Mouse (Mus musculus) kidney, embryonic 15.5 days (tissue): ENCODE results near the gene Il18. TPM values are rescaled to one million over a fixed set of nuclear protein-coding genes. Genes with fewer than 3 reads are reported as not detected.

Source experiments
- ATAC-seq: fragments of 200-750 bp; cut with Nextera tagmentation; replicated peaks from 2 replicates; pipeline ENCODE4 v1.8.0; 2017; ENCODE audit warnings: moderate TSS enrichment; ENCODE audit not compliant: low FRiP score
- H3K27ac ChIP-seq: fragments of 300-500 bp; sonication (generic); 2 replicates; pipeline ENCODE4 v1.5.1; 2015; ENCODE audit warnings: mild to moderate bottlenecking, inconsistent platforms
- H3K27me3 ChIP-seq: fragments of 300-500 bp; sonication (generic); 2 replicates; pipeline ENCODE4 v1.6.1; 2015; ENCODE audit warnings: inconsistent platforms
- H3K36me3 ChIP-seq: fragments of 300-500 bp; sonication (generic); 2 replicates; pipeline ENCODE4 v1.6.1; 2015; ENCODE audit warnings: inconsistent platforms
- H3K4me1 ChIP-seq: fragments of 300-500 bp; sonication (generic); 2 replicates; pipeline ENCODE4 v1.6.1; 2015; ENCODE audit warnings: inconsistent platforms
- H3K4me2 ChIP-seq: fragments of 300-500 bp; sonication (generic); 2 replicates; pipeline ENCODE4 v1.6.1; 2015; ENCODE audit warnings: moderate library complexity, mild to moderate bottlenecking, inconsistent platforms
- H3K4me3 ChIP-seq: fragments of 300-500 bp; sonication (generic); replicated peaks from 2 replicates; pipeline ENCODE4 v1.5.1; 2015; ENCODE audit warnings: mild to moderate bottlenecking, inconsistent platforms
- H3K9ac ChIP-seq: fragments of 300-500 bp; sonication (generic); 2 replicates; pipeline ENCODE4 v1.6.1; 2015; ENCODE audit warnings: mild to moderate bottlenecking, inconsistent platforms
- H3K9me3 ChIP-seq: fragments of 300-500 bp; sonication (generic); replicated peaks from 2 replicates; pipeline ENCODE4 v1.6.1; 2016; ENCODE audit warnings: inconsistent platforms
- WGBS: fragments of 180-500 bp; shearing (Covaris S2); methylation state at CpG from one replicate; pipeline ENCODE4 v1.1.7; 2015; ENCODE audit warnings: mixed read lengths; 5-methylcytosine and 5-hydroxymethylcytosine counted together
- polyA plus RNA-seq: library from polyadenylated mRNA; unstranded; fragments of >200 nt; fragmentation: Nextera tagmentation; extraction: Ambion mirVana; gene quantifications from 2 replicates; pipeline ENCODE4 v1.2.1, GENCODE M21; 2015

Il18 gene
- polyA plus RNA-seq, 1 experiment from 2014 or later, result 3.0 TPM

DNA sequence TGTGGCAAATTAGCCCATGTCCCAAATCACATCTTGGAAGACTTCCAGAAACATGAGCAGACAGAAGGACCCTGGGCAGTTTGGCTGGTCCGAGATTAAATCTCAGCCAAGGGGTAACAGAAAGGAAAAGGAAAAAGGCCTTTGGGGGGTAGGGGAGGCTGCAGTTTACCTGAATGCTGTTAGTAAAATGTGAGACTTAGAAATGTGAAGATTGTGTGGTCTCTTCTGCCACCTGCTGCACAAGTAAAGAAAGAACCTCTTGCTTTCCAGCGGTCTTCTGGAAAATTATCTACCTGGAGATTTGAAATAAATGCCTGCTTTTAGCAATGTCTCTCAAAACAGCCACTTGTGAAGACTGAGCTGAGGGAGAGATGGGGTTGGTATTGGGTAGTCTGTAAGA lies 23.7 kb upstream of the Il18 start:
- ATAC-seq, result no peak

DNA sequence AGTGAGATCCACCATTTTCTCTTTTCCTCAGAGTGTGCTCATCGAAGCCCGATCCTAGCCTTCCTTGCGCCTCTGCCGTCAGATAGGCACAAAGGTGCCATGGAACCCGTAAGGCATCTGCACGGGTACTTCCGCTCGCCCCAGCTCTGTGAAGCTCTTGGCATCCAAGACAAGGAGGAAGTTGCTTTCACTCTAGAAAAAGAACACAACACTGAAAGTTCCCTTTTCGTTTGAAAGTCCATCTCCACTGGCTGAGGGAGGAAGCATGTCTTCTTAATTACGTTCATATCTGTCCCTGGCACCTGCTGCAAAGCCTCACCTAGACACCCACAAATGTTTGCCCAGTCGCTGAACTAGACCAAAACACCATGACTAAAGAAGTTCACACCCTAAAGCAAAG lies 21.3 kb upstream of the Il18 start:
- Histone ChIP-seq H3K36me3 (no peaks in the 10 kb centered on the region), H3K9me3 (no peaks in the 10 kb centered on the region), H3K4me2 (no peak overlapping the region), H3K9ac (no peak overlapping the region), H3K4me3 (no peak overlapping the region), H3K27ac (no peak overlapping the region), H3K27me3 (no peaks in the 10 kb centered on the region), H3K4me1 (no peaks in the 10 kb centered on the region)
- WGBS, result 83% methylated on average over 11 of the region's 11 CpGs
- no peak for ATAC-seq

More for the DNA sequence above, 23.7 kb upstream of the Il18 start:
- Histone ChIP-seq H3K9me3 (no peaks in the 10 kb centered on the region), H3K27ac (no peak overlapping the region), H3K9ac (no peak overlapping the region), H3K4me2 (no peak overlapping the region), H3K4me1 (peaks cover 12% of the 10 kb centered on the region), H3K4me3 (no peak overlapping the region), H3K36me3 (no peaks in the 10 kb centered on the region), H3K27me3 (no peaks in the 10 kb centered on the region)
- 36% methylated on average over 2 of the region's 2 CpGs for WGBS

DNA sequence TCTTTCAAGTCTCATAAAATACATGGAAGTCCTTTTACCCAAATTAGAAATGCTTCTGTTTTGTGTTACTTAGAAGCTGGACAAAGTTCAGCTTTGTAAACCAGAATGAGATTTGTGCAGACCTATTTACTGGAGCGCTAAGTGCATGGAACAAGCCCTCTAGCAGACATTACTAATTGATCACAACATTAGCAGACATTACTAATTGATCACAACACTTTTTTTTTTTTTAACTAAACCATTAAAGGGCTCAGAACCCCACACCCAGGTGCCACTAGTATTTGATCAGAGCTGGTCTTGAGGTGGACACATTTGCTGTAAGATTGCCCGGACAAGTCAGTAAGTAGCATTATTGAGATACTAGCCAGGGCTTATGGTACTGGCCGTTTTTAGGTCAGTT lies 20.8 kb upstream of the Il18 start:
- no peak overlapping the region for H3K4me3 ChIP-seq
- no peak overlapping the region for H3K27ac ChIP-seq
- no peaks in the 10 kb centered on the region for H3K36me3 ChIP-seq
- no peaks in the 10 kb centered on the region for H3K27me3 ChIP-seq
- no peak overlapping the region for H3K4me2 ChIP-seq
- H3K9me3 ChIP-seq, result no peaks in the 10 kb centered on the region
- no peak for ATAC-seq
- H3K9ac ChIP-seq, result no peak overlapping the region
- H3K4me1 ChIP-seq, result no peaks in the 10 kb centered on the region
- 80% methylated on average over 3 of the region's 3 CpGs for WGBS

DNA sequence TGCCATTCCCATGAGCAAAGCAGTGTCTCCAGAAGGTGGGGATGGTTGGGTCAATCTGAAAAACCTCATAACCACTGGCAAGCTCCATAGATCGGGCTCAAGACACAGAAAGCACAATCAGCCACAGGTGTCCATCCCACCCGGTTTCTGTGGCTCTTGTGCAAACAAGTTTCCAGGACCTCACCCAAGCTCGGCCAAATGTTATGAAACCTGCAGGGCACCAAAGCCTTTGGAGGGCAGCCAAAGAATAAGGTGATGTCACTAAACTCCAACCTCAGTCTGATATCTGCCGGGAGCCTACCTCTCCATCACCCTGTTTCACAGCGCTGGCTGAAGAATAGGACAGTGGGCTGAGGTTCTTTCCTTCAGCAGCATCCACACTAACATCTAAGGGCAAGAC lies 18.7 kb upstream of the Il18 start:
- no peaks in the 10 kb centered on the region for H3K9me3 ChIP-seq
- no peak overlapping the region for H3K9ac ChIP-seq
- WGBS, result 86% methylated on average over 5 of the region's 5 CpGs
- no peak overlapping the region for H3K27ac ChIP-seq
- H3K4me2 ChIP-seq, result no peak overlapping the region
- H3K4me1 ChIP-seq, result 0 out of 2 replicates have a peak, but pooled peaks cover 3% of the 10 kb centered on the region
- no peaks in the 10 kb centered on the region for H3K27me3 ChIP-seq
- no peak for ATAC-seq
- H3K4me3 ChIP-seq, result no peak overlapping the region
- no peaks in the 10 kb centered on the region for H3K36me3 ChIP-seq

DNA sequence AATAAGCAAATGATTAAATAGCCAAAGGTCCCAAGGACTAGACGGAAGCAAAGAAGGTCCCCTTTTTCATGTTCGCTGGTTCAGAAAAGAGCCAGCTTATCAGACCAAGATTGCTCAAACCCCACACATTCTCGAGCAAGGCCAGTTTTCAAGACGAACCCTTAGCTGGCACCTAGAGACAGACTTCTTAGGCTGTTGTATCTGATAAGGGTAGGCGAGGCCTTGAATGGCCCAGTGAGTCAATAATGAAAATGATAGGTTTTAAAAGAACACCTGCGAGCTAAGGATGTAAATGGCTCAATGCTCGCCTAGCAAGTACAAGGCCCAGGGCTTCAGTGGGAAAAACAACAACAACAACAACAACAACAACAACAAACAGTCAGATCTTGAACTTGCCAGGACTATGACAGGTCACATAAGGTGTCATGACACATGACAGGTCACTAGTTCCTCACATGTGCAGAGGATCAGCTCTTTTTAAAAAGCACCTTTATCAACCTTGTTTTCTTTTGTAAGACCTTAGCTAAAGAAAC lies 18.0 kb upstream of the Il18 start:
- H3K27me3 ChIP-seq, result no peaks in the 10 kb centered on the region
- no peak overlapping the region for H3K4me2 ChIP-seq
- no peaks in the 10 kb centered on the region for H3K9me3 ChIP-seq
- no peak overlapping the region for H3K27ac ChIP-seq
- no peaks in the 10 kb centered on the region for H3K36me3 ChIP-seq
- H3K9ac ChIP-seq, result no peak overlapping the region
- H3K4me1 ChIP-seq, result 0 out of 2 replicates have a peak, but pooled peaks cover 3% of the 10 kb centered on the region
- WGBS, result 78% methylated on average over 7 of the region's 7 CpGs
- H3K4me3 ChIP-seq, result no peak overlapping the region
- ATAC-seq, result no peak

DNA sequence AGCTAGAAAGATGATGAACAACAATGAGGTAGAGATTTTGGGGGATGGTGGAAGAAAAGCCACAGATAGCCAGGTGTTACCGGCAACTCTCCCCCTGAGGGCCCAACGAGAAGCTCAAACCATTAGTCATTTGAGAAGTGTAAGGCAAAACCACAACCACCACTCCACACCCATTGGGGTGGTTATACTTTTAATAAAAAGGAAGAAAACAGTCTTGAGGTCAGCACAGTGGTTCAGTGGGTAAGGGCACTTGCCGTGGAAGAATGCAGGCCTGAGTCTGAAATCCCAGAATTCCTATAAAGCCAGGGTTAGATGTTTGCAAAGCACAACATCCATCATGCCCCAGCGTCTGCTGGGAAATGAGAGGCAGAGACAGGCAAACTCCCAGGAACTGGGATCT lies 17.3 kb upstream of the Il18 start:
- H3K4me1 ChIP-seq, result 0 out of 2 replicates have a peak, but pooled peaks cover 3% of the 10 kb centered on the region
- no peaks in the 10 kb centered on the region for H3K9me3 ChIP-seq
- no peaks in the 10 kb centered on the region for H3K36me3 ChIP-seq
- no peak for ATAC-seq
- 63% methylated on average over 4 of the region's 4 CpGs for WGBS
- H3K9ac ChIP-seq, result no peak overlapping the region
- H3K27ac ChIP-seq, result no peak overlapping the region
- no peak overlapping the region for H3K4me3 ChIP-seq
- H3K4me2 ChIP-seq, result no peak overlapping the region
- H3K27me3 ChIP-seq, result no peaks in the 10 kb centered on the region

DNA sequence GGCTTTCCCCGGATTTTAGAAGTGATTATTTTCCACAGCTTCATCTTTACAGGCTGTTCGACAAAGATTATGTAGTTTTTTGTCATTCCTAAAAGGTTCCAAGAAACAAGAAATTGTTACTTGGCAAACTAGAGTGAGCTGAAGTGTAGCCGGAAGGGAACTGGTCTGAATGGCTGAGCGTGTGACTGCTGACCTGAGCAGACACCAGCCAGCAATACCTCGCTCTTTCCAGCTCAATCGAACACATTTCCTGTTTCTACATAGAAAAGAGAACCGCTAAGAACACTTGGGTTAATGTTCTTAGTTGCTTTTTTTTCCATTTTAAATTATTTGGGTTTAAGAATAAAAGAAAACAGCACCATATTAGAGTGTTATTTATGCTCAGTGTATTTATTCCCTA lies 14.5 kb upstream of the Il18 start:
- no peak overlapping the region for H3K9ac ChIP-seq
- 67% methylated on average over 7 of the region's 7 CpGs for WGBS
- H3K27ac ChIP-seq, result no peak overlapping the region
- 0 out of 2 replicates have a peak, but pooled peaks cover 3% of the 10 kb centered on the region for H3K4me1 ChIP-seq
- H3K27me3 ChIP-seq, result no peaks in the 10 kb centered on the region
- no peak overlapping the region for H3K4me2 ChIP-seq
- H3K9me3 ChIP-seq, result no peaks in the 10 kb centered on the region
- H3K4me3 ChIP-seq, result no peak overlapping the region
- H3K36me3 ChIP-seq, result no peaks in the 10 kb centered on the region
- no peak for ATAC-seq

DNA sequence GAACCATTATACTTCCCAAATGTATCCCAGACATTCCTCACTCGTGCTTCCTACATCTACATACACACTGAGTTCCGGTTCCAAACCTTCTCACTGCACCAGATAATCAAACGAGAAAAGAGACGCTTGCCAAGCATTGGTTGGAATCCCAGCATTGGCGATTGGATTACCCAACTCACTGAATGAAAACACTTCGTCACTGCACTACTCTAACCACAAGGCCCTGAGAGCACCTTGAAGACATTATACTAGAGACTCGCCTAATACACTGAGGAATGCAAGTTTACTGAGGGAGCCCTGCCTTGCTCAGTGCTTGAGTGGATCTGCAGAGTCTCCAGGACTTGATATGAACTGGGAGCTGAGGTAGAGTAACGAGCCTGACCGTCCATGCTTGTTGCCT lies 12.2 kb upstream of the Il18 start:
- no peak overlapping the region for H3K9ac ChIP-seq
- H3K4me3 ChIP-seq, result no peak overlapping the region
- H3K4me1 ChIP-seq, result 0 out of 2 replicates have a peak, but pooled peaks cover 3% of the 10 kb centered on the region
- ATAC-seq, result no peak
- no peaks in the 10 kb centered on the region for H3K36me3 ChIP-seq
- no peak overlapping the region for H3K27ac ChIP-seq
- no peaks in the 10 kb centered on the region for H3K9me3 ChIP-seq
- H3K27me3 ChIP-seq, result no peaks in the 10 kb centered on the region
- H3K4me2 ChIP-seq, result no peak overlapping the region
- WGBS, result 81% methylated on average over 9 of the region's 9 CpGs

DNA sequence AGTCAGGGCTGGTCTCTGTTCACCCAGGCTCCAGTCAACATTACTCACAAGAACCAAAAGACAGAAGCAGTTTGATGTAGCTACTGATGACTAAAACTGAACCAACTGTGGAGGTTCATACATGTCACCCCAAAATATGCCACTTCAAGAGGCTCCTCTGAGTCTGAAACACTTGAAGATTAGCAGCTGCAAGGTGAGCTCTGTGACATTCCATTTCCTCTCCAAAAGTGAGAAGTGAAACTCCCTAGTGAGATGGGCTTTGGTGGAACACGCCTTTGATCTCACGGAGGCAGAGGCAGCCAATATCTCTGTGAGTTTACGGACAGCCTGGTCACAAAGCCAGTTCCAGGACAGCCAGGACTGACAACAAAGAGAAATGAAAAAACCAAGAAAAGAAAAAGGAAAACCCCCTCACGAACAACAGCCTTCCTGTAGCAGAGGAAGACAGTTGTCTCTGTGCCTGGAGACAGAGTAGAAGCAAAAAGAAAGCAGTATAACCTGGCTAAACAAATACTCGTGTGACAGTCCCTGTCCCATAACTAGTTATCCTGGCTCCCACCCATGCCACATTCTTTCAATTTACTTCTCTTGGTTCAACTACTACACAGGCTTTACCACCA lies 6.7 kb upstream of the Il18 start:
- 37% methylated on average over 5 of the region's 5 CpGs for WGBS
- no peak overlapping the region for H3K4me2 ChIP-seq
- H3K9me3 ChIP-seq, result no peaks in the 10 kb centered on the region
- no peak overlapping the region for H3K4me3 ChIP-seq
- ATAC-seq, result no peak
- H3K9ac ChIP-seq, result no peak overlapping the region
- no peaks in the 10 kb centered on the region for H3K36me3 ChIP-seq
- H3K27me3 ChIP-seq, result no peaks in the 10 kb centered on the region
- no peaks in the 10 kb centered on the region for H3K4me1 ChIP-seq
- H3K27ac ChIP-seq, result no peak overlapping the region

DNA sequence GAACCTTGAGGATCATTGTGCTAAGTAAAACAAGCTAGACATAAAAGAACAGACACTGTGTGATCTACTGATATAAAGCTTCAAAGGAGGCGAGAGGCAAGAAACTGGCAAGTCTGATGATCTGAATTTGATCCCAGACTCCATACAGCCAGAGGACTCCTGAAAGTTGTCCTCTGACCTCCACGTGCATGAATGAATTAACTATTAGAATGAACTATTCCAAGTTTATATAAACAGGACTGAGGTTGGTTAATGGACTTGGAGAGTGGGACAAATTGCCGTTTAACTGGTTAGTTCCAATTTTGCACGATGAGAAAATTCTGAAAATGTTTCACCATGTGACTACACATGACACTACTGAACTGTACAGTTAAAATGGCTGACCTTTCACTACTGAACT lies 5.7 kb upstream of the Il18 start:
- 83% methylated on average over 4 of the region's 4 CpGs for WGBS

DNA sequence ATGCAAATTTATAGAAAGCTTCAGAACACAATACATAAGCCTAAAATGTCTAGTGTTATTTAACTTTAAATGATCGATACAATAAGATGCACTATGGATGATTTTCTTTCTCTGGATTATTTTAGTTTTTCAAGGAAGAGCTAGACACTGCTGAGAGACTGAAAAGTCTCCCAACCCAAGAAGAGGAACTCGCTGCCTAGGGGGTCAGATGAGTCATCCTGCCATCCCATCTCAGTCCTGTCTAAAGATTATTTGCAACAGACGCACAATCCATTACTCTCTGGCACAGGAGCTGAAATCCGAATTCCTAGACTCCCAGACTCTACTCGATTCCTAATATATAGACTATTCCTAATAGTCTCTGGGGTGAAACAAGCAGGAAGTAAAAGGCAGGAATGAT lies 2.4 kb upstream of the Il18 start:
- Histone ChIP-seq H3K27me3 (no peaks in the 10 kb centered on the region), H3K4me3 (no peak overlapping the region), H3K36me3 (no peaks in the 10 kb centered on the region), H3K9ac (no peak overlapping the region), H3K4me2 (no peak overlapping the region), H3K4me1 (no peaks in the 10 kb centered on the region), H3K9me3 (no peaks in the 10 kb centered on the region), H3K27ac (no peak overlapping the region)
- no peak for ATAC-seq
- WGBS, result 79% methylated on average over 5 of the region's 5 CpGs

More for the DNA sequence above, 5.7 kb upstream of the Il18 start:
- no peaks in the 10 kb centered on the region for H3K36me3 ChIP-seq
- no peaks in the 10 kb centered on the region for H3K27me3 ChIP-seq
- no peak overlapping the region for H3K4me3 ChIP-seq
- H3K27ac ChIP-seq, result no peak overlapping the region
- H3K4me1 ChIP-seq, result no peaks in the 10 kb centered on the region
- no peak overlapping the region for H3K9ac ChIP-seq
- no peak overlapping the region for H3K4me2 ChIP-seq
- no peak for ATAC-seq
- H3K9me3 ChIP-seq, result no peaks in the 10 kb centered on the region

DNA sequence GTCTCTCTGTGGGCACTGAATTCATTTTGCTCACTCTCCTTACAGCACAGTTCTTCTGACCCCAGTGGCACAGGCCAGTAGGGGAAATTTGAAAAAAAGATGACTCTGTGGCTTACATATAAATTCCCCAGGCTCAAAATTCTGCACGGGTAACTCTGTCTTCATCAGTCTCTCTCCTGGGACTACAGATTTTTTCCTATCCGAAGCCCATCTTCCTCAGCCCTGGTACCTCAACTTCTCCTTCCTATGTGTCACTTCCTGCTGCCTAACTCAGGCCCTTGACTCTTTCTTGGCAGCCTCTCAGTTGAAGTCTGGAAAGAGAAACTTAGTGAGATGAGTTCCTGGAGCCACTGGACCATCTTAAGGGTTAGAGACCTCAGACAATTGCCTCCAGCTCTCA lies 1.1 kb upstream of the Il18 start:
- Histone ChIP-seq H3K4me2 (no peak overlapping the region), H3K36me3 (no peaks in the 10 kb centered on the region), H3K9ac (no peak overlapping the region), H3K9me3 (no peaks in the 10 kb centered on the region), H3K4me3 (no peak overlapping the region), H3K27me3 (no peaks in the 10 kb centered on the region), H3K4me1 (no peaks in the 10 kb centered on the region), H3K27ac (no peak overlapping the region)
- no peak for ATAC-seq
- WGBS, result 82% methylated on average over 2 of the region's 2 CpGs

DNA sequence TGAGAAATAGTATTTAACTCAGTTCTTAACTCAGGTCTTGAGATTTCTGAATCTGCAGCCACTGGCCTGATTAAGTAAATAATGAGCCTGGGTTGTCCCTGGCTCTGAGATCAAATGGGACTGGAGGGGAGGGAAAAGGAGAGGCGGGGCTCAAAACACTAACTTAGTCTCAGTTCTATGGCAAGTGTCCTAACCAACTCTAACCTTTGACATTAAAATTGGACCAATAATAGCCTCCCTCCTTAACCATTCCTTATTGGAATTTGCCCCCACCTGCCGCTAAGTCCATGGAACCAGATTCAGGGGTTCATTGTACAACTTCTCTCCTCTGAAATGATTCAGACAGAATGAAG lies 443 bp downstream of the Il18 start, which contains the start of gene Bco2:
TSS of gene Bco2 (minus strand) at position 88 of the 353 bp plus-strand sequence.
- 25% methylated on average over 2 of the region's 2 CpGs for WGBS
- H3K4me3 ChIP-seq, result no peak within 1 kb of the TSS
- no peaks in the 10 kb centered on the region for H3K36me3 ChIP-seq
- ATAC-seq, result no peak
- no peak within 1 kb of the TSS for H3K27ac ChIP-seq
- H3K9me3 ChIP-seq, result no peaks in the 10 kb centered on the region
- H3K27me3 ChIP-seq, result no peaks in the 10 kb centered on the region
- peak within 1 kb of the TSS; percentile 33; the same call in 1 of the 2 replicates for H3K4me2 ChIP-seq
- H3K4me1 ChIP-seq, result no peaks in the 10 kb centered on the region
- no peak within 1 kb of the TSS for H3K9ac ChIP-seq
